Mouse (Mus musculus) c-Kit-negative CD71-positive TER-119-positive erythroid progenitor cells, embryonic 14.5 days (primary cell): ENCODE results near the gene A730015C16Rik.

Source experiments
- DNase-seq: peaks from one replicate; pipeline ENCODE4 v3.0.0-alpha.2; 2013; ENCODE audit warnings: low read depth, low spot score

The A730015C16Rik gene

DNA sequence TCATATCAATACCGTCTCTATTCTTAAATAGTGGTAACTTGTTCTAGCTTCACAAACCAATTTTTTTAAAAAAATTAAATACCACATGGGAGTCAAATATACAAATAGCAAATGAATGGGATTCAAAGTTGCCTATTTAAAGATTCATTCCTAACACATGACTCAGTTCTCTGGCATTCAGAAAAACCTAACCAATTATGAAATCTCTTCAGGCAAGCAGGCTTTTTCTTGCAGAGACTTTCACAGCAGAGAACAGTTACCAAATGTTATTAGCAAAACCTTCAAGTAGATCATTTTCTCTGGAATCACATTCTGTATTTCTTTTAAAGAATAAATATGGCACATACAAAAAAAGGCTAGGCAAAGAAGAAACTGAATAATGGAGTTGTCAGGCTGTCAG, 17.7 kb downstream of the A730015C16Rik start:
- no peak for DNase-seq

DNA sequence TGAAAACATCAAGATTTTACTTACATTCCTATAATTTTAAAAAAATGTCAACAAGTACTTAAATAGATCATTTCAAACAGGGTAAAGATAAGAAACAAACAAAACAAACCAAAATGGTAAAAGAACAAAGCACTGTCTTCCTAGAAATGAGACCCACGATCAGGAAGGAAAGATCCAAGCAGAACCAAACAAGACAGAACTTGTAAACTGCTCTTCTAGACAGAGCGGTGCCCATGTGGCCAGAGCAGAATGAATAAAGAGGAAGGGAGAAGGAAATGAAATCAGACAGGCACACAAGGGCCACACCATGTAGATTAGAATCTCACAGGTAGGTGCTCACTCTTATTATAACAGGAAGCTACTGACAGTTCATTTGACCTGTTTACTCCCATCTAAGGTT, 21.8 kb downstream of the A730015C16Rik start:
- no peak for DNase-seq

DNA sequence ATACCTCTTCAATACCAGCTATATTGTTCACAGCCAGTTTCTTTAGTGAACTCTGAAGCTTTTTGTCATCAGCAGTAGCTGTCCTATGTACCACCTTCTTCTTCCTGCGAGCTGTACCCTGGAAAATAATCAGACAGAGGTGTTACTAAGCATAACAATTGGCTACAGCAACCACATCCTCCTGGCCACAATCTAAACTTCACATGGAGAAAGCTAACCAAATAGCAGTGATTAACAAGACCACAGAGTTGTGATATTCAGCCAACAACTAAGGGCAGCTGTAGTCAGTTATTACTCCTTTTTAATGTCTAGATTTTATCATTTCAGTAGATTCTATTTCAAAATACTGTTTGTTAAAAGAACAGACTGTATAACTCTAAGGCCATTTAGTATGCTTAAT, 22.3 kb downstream of the A730015C16Rik start:
- no peak for DNase-seq

DNA sequence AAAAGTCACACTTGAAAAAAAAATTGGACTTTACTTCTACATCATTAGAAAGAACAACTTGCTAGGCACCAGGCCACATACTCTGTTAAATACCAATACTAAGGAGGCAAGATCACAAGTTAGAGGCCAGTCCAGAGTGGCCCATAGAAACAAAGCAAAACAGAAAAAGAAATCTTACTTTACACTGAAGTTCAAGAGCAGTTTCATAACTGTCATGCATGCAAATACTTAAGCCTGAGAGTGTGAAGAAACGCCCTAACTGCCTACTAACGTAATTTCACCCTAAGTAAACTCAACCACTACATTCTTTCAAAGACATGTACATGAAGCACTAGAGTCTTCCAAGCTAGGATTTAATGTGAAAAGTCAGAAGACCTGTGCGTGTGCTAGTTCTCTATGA, 22.7 kb downstream of the A730015C16Rik start:
- DNase-seq, result no peak

DNA sequence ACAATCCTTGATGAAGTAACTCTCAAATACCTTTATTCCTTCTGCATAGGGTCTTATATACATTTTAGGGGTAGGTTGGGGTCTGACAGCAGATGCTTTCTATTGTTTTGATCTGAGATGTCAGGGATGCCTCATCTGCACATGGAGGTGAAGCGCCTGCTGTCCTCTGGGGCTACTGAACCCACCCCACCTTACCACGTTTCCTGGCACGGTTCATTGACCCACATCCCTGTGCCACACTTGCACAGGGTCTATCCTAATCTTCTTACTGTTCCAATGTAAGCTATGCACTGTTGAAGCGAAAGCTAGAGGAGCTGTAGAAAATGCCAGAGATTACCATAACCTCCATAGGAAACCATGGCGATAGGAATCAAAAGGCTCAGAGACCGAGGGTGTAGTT, 36.9 kb downstream of the A730015C16Rik start:
- no peak for DNase-seq

DNA sequence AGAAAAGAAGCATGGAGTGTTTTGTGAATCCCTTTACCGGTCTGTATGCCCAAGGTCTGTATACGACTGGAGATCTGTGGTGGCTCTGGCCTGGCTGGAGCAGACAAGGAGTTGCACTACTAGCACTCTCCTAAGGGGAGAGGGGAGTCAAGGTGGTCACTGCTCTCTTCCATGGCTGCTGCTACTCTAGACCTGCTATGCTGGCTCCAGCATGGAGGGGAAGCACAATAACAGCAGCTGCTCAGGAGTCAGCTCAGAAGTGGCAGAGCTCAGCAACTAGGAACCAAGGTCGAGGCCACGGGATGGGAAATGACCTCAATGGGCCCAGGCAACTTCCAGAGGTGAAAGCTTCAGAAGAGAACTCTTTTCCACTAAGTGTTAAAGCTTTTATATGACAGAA, 37.3 kb downstream of the A730015C16Rik start:
- no peak for DNase-seq

DNA sequence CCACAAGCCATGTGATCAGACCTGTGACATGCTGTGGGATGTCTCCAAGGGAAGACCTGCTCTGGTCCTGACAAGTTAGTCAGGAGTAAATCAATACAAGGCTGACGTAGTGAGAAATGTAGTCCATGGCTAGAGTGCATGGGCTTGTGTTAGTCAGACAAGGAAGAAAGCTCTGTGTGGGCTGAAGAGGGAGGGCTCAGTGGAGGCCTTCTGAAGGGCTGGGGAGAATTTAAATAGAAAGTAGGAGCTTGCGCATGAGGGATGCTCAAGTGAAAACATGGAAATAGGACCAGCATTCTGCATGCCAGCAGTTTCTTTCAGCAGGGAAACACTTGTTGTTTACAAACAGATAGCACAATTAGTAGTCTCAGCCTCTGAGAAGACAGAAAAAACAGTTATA, 44.9 kb downstream of the A730015C16Rik start:
- DNase-seq, result no peak

DNA sequence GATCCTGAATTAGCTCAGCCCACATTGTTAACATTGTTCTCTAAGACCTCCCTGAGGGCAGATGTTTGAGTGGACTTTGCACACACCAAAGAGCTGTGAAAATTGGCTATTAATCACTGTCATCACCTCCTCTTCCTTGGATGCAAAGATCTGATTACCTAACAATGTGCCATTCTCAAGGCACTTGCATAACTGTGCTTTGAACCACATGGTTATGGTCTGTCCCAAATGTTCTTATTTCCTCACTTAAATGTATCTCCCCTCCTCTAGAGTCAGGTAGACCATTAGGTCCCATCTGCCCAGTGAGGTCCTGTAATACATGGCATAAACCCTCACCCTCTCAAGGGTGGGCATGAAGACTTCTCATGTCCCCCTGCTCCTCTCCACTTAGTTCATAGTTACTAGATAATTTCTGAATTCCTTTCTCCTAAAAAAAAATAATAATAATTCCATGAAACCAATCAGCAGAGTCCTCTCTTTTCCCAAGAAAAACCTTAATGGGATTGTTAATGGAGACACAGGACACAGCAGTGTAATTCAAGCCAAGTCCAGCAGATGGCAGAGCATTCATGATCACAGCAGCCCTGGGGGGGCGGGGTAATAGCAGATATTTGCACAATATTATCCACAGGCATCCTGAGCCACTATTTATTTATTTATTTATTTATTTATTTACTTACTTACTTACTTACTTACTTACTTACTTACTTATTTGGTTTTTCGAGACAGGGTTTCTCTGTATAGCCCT, 50.2 kb downstream of the A730015C16Rik start:
- peak; percentile 16 for DNase-seq
